Mouse (Mus musculus): ENCODE measurements around the gene Olfr516.

Gene Olfr516

DNA sequence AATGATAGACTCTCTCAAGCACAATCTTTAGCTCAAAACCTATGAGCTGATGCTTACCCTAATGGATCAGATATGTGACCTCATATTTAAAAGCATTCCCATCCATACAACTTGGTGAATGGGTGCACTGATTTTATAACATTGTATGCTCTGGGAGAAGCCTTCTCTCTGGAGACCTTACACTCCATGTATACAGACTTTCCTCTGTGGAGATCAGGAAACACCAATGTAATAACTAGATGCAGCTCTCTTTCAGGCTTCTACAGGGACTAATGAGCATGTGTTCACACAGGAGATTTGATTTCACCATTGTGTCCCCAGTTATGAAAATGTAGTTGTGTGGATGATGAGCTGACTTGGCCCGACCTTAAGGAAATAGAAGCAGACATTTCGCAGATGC, at the start of gene Olfr516:
Gene Olfr516, minus strand, starts transcription at position 101 of the 400 bp plus-strand sequence.
- no peak for DNase-seq (ENCODE audit: low read depth, low spot score)

DNA sequence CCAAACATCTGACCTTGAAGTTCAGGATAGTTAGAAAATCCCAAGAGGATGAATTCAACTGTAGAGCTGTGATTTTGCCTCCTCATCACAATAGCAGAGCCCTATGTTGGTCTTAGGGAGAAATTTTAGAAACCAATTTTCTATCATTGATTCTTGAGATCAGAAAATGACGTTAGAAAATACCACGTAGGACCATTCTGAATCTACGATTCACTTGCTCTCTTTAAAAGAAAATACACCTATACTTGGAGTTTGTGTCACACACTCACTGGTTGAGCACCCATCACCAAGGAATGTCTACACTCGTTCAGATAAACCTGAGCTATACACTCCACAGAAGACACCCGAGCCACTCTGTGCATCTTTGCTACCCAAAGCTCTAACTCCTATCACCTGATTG, 44.0 kb upstream of the Olfr516 start, which contains the start of gene Olfr519:
Gene Olfr519, minus strand, starts transcription at position 101 of the 400 bp plus-strand sequence.
- DNase-seq (ENCODE audit: low read depth, low spot score) = no peak

DNA sequence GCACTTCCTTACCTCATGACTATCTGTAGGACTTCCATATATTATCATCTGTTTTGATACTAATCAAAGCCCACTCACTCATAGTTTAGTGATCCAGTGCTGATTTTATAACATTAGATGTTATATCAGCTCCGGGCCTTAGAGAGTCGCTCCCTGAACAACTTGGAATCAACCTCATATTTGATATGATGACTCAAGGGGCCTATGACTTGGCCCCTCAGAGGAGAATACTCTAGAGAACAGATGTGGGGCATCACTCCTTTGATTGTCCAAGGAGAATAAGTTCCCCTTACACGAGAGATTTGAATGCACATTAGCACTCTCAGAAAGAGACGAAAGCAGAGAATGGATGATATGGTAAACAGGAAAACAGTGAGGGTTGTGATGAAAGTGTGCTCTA, 34.6 kb upstream of the Olfr516 start, which contains the start of gene Olfr518:
Gene Olfr518, minus strand, starts transcription at position 101 of the 400 bp plus-strand sequence.
- no peak for DNase-seq (ENCODE audit: low read depth, low spot score)

DNA sequence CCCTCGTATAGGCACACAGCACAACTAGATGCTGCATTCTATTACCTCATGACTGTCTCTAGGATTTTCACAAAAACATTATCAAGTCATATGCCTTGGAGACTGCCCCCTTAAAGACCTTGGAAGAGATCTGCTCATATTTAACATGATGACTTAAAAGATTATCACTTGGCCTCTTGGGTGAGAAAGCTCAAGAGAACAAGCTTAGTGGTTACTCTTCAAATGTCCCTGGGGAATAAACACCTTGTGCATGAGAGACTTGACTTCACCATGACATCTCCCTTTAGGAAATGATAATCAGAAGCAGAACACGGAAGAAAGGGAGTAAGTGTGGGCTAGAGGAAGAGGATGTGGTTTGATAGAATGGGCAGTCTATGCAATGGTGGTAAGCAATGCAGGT, 21.9 kb upstream of the Olfr516 start, which contains the start of gene Olfr517:
Gene Olfr517, minus strand, starts transcription at position 101 of the 400 bp plus-strand sequence.
- no peak for DNase-seq (ENCODE audit: low read depth, low spot score)

DNA sequence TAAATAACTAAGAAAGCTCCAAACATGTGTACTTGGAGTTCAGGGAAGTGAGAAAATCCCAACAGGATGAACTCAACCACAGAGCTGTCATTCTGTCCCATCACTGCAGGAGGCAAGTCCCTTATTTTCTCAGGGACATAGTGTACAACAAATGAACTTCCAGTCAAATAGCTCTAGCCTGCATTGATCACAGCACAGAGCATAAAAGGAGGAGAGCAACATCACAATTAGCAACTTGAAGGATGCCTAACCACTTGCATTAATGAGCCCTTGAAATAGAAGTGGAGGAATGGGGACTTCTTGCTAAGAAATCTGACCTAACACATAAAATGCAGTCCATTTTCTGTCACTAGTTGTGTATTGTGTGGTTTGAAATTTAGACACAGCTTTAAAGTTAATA, 24.4 kb downstream of the Olfr516 start, which contains the start of gene Olfr514:
Gene Olfr514, minus strand, starts transcription at position 101 of the 400 bp plus-strand sequence.
- DNase-seq (ENCODE audit: low read depth, low spot score) = no peak

DNA sequence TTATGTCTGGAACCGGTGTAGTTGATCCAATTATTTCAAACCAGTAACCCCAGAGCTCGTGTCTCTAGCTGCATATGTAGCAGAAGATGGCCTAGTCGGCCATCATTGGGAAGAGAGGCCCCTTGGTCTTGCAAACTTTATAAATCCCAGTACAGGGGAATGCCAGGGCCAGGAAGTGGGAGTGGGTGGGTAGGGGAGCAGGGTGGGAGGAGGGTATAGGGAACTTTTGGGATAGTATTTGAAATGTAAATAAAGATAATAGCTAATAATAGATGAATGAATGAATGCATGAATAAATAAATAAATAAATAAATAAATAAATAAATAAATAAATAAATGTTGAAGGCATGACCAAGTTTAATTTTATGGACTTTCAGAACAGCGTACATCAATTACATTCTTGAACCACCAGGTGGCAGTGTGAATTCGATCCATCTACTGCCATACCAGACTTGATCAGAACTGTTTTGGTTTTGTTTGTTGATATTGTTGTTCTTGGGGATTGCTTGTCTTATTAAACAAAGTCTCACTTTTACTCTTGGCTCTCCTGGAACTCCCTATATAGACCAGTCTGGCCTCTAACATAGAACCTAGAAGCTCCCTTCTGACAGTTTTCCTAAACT, 35.6 kb downstream of the Olfr516 start:
- peak; percentile 67 for DNase-seq (ENCODE audit: low read depth, low spot score)

DNA sequence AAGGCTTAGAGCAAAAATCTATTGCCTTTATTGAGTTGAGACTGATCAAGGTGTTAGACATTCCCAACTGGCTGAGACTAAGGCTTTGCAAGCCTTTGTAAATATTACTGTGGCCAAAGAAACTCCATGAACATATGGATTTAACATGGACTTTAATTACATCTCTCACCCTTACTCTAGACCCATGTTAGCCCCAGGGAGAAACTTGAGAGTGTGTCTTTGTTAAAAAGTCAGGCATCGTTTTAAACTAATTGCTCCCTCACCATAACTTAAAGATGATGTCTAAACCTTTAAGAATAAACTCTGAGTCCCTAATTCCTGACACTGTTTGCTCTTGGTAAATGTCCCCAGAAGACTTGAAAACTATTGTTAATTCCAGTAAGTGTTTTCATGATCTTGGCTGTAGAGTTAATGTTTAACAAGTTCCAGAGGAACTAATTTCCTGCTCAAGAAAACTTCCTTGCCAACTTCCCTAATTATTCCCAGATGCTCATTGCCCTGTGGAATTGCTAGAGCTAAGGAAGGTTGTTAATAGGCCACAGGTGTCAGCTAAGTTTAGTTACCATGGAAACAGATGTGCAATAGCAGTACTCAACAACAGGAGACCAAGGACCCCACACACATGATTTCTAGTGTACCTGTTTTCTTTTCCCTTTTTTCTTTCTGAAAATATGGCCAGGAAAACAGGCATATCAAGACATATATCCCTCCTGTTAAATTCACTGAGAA, 53.0 kb downstream of the Olfr516 start:
- no peak for DNase-seq (ENCODE audit: low read depth, low spot score)
